Mouse (Mus musculus): ENCODE results near the gene Iapp.
"Not testable (repeated sequence)": the region's sequence is repeated elsewhere in the genome, so short reads cannot be mapped to it uniquely, and the experiment has no call there.

Iapp gene

DNA sequence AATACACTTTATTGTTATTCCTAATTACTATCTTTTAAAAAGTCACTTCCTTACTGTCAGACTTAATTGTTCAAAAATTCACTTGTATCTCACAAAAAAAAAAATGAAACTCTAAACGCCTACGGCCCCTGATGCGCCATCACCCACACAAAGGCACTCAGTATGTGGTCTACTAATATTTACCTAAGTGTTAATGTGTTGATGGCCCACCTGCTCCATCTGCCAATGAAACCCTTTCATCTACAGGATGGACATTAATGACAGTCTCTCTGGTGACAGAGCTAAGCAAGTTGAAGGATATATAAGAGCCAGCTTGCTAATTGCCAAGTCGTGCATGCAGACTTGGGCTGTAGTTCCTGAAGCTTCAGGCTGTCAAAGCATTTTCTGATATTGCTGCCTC, at the start of gene Iapp:
Gene Iapp, plus strand, starts transcription at position 326 of the 400 bp plus-strand sequence.
- DNase-seq (ENCODE audit: low read depth) = no peak

DNA sequence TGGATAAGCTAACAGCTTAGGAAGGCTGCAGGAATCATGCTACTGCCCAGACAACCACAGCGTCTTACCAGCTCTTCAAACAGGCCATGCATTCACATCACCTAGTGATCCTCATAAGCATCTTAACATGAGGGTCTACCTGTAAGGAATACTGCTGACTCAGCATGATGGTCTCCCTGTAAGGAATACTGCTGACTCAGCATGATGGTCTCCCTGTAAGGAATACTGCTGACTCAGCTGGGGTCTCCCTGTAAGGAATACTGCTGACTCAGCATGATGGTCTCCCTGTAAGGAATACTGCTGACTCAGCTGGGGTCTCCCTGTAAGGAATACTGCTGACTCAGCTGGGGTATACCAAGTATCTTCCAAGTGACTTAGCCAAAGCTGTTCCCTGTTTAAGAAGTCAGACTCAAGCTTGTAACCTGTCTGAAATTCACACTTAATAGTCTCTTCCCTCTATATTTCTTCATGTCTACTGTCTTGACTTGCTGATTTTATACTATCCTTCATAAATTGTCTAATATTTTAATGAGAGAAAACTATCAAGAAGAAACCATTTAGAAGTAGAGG, 47.4 kb upstream of the Iapp start:
- not testable (repeated sequence) for DNase-seq (ENCODE audit: low read depth)

DNA sequence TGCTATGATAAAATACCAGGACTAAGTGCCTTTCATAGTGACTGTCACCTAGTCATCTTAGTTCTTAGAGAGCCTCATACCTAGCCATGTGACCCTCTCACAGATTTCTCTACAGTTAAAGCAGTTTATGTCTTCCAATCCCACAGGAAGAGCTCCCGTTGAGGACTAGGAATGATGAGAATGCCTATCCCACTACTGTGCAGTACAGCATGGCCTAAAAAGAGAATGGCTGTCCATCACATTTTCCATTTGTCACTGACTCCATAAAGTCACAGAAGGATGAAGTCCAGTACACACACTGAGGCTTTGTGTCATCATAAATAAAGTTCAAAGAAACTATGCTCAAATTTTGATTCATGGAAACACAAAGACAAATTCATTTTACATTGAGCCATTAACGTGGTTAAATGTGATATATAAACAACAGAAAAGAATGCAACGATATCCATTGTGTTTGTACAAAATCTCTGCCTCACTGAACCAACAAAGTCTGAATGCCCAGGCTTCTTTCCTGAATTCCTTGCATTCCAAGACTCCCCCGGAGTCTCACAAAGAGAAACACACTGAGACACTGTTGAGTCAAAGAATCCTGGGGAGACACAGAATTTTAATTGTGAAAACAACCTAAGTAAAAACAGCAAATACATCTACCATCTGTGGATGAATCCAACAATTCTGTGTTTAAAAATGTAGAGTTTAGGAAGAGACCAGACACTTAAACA, 22.3 kb upstream of the Iapp start:
- no peak for DNase-seq (ENCODE audit: low read depth)

DNA sequence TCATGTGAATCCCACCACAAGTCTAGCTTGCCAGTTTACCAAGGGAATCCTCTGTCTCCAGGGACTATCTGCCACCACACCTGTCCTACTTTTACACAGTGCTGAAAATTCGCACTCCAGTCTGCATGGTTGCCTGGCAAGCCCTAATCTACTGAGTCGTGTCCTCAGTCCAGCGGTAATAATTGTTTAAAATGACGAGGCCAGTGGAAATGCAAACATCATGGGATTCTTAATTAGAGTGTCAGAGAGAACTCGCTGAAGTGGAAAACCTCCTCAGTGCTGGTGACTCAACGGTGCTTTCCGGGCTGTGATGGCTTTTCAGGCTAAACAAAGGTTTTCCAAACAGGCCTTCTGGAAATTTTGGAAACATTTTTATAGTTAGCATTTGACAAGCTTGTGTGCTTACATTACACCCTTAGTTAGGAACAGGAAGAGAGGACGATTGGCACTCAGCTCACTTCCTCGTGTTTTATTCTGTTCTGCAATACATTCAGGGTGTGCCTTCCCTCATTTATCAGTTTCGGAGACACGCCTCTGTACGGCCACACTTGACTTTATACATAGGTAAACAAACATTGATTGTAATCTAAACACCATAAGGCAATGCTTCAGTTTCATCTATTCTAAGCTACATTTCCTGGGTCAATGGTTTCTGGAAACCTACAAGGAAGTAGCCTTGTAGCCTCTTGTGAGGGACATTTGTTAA, 8.7 kb upstream of the Iapp start:
- DNase-seq (ENCODE audit: low read depth) = peak; percentile 58

DNA sequence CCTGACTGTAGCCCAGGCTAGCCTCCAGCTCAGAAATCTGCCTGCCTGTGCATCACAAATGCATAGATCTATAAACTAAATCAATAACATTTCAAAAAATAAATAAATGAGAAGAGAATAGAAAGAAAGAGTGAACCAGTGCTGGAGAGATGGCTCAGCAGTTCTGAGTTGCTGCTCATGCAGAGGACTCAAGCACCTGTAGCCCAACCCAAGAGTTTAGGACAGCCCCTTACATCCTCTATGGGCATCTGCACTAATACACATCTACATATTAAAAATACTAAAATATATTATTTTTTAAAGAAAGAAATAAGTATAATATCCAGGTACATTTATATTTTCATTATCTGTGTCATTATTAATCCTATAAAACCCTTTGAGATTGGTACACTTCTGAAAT, 6.9 kb downstream of the Iapp start:
- DNase-seq (ENCODE audit: low read depth) = no peak

DNA sequence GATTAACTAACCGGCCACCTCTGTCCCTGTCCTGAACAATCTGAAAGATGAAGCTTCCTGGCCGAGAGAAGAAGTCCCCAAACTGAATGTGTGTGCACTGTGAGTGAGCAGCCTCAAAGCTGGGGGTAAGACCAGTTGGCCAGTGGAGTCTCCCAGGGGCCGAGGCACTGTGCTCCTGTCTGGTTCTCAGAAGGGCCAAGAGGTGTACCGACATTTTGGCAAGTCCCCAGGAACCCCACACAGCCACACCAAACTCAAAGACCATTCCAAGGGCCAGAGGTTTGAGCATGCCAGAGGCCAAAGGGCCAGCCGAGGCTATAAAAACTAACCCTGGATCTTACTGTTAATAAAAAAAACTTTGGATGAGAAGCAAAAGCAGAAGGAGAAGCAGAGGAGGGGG, 16.1 kb downstream of the Iapp start:
- no peak for DNase-seq (ENCODE audit: low read depth)

DNA sequence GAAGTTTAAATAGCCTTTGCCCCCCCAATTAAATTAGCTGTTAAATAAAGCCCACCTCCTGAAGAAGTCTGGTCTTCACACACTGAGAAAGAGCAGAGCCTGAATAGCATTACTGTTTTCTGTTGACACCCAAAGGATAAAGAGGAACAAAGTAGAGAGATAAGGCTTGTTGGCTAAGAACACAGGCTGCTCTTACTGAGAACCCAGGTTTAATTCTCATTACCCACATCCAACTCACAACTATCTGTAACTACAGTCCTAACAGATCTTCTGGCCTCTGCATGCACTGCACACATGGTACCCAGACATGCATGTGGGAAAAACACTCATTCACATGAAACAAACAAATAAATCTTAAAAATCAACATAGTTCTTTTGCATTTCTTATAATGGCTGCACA, 18.9 kb downstream of the Iapp start:
- no peak for DNase-seq (ENCODE audit: low read depth)

DNA sequence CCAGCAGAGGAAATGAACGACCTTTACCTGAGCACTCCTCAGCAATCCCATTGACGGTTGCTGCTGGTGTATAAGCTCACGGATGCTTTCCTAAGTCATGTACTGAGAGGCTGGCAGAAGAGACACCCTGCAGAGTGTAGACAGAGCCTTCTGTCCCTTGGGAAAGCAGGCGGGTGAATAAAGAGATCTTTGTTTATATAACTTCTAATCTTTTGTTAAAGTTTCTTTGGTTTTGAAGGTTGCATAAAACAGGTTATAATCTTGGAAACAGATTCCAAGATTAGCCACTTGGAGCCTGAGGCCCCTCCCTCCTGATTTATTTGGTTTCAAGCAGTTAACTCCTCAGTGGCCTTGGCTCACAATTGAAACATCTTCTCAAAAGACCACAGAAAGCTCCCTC, 24.7 kb downstream of the Iapp start, which contains the start of gene Slco1a5:
Gene Slco1a5, minus strand, starts transcription at position 101 of the 400 bp plus-strand sequence.
- no peak for DNase-seq (ENCODE audit: low read depth)

DNA sequence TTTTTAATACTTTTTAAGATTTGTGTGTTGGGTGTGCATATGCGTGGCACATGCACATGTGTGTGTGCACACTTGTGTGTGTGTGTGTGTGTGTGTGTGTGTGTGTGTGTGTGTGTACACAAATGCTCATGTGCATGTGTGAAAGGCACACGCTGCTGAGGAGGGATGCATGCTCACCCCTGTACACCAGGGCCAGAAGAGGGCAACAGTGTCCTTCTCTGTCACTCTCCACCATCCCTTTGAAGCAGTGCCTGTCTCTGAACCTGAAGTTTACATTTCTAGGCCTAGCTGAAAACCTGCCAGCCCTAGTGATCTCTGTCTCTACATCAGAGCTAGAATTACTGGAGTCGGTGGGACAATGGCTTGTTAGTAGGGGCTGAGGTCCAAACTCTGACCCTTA, 28.4 kb downstream of the Iapp start:
- no peak for DNase-seq (ENCODE audit: low read depth)

DNA sequence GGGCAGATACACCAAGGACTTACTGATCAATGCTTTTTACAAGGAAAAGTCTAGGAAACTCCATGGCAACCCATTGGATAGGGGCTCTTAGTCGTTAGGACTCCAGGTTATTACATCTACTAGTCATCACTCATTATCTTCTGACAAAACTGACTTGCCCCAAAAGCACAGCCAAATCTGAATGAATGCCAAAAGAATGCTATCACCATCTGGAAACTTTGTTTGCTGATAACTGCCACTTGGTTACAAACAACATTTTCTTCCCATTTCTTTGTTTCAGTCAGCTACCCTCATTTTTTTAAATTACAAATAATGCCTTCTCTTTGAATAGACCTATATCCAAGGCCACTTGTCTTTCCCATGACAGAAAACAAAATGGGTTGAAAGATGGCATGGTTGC, 31.0 kb downstream of the Iapp start:
- no peak for DNase-seq (ENCODE audit: low read depth)

DNA sequence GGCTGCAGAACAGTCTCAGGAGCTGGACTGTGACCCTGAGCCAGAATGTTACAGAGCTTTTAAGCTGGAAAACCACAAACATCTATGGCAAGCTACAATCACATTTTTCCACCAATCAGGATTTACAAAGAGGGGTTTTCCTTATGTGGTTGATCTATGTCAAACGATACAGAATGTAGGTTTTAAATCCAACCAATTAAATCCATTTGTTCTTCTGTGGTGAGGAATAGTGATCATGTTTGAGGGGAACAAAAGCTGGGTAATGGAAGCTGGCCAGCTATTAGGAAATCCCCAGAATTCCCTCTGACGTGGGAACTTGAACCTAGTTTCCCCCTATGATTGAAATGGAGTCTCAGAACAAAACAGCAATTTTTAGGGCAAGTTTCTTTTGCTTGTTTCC, 40.7 kb downstream of the Iapp start:
- DNase-seq (ENCODE audit: low read depth) = no peak

DNA sequence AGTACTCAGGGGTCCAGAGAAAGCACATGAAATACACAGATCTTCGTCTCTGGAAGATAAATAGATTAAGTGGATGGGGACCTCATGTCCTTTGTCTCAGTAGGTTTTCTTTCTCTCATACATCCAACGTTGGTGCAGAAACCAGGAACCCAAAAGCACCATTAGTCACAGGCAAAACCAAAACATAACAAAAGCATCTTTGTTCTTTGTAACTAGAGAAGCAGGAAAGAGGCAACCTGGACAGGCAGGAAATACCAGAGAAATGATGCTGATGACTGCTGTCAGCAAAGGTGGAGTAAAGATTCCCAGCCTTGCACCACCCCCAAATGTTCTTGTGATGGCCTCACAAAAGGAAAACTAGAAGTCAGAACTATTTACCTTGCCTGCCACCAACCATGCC, 41.4 kb downstream of the Iapp start:
- DNase-seq (ENCODE audit: low read depth) = peak; percentile 29

DNA sequence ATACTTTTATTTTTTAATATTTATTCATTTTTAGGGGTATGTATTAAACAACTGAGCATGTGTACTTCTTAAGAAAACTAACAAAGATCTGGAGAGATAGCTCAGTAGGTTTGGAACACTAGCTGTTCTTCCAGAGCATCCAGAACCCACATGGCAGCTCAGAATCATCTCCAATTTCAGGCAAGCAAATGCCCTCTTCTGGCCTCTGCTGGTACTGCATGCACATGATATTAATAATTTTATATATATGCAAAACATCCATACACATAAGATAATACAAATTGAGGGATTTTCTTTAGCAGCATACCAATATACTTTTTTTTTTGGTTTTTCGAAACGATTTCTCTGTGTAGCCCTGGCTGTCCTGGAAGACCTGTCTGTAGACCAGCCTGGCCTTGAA, 45.3 kb downstream of the Iapp start:
- DNase-seq (ENCODE audit: low read depth) = peak; percentile 85

DNA sequence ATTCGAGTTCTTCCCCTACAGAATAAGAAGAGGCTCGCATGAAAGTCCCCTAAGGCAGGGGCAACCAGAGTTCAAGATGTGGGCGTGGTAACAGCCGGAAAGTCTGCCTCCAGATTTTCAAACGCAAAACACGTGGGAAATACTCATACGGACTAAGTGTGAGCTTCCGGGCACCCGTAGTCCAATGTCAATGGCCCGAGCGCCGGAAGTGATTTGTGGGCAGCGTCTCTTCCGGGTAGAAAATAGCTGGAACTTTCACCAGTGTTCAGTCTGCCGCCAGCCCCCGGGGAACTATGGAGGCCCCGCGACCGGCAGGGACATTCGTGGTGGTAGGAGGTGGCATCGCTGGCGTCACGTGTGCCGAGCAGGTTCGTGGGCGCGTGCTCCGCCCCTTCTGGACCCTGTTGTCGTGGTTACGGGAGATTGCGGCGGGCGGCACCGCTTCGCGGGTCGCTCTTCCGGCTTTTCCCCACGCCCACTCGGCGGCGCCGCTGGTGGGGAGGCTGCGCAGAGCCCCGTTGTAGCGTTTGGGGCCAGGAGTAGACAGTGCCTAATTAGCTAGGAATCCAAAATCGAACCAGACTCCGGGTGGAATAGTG, 47.3 kb downstream of the Iapp start, which contains the start of gene Pyroxd1:
Gene Pyroxd1, plus strand, starts transcription at position 215 of the 599 bp plus-strand sequence.
- DNase-seq (ENCODE audit: low read depth) = peak; percentile 94

DNA sequence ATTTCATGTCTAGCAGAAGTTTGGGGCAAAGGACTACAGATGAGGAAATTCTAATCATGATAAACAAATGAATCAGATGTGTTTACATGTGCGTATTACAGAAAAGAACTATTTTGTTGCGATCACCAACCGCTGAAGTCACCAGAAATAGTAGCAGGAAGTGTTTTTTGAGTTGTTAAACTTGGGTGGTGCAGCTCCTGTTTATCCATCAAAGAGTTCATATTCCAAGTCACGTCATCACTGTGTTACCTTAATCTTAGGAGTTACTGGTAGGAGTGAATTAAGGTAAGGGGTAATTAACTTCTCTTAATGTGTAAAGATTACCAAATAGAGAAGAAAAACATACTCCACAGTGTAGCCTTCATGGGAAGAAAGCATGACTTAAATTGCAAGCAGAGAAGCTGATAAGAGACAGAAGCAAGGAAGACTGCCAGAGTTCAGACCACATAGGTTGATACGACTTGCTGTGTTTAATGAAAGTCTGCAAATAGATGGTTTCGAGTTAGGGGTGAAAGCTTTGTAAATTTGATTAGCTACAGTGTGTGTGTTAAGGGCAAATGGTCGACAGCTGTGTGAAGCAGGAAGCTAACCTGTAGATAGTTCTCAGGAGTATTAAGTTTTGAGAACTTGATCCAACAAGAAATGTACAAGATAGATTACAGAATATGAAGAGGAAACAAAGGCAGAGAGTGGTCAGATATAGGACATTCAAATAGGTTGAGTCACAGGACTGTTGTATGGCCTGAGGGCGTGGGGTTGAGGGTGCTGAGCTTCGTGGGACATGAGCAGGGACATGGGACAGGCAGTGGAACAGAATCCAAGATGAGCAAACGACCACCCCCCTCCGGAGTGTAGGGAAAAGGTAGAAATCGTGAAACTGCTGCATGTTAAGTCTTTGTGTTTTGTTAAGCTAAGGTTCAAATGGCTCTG, 48.2 kb downstream of the Iapp start:
- DNase-seq (ENCODE audit: low read depth) = no peak

DNA sequence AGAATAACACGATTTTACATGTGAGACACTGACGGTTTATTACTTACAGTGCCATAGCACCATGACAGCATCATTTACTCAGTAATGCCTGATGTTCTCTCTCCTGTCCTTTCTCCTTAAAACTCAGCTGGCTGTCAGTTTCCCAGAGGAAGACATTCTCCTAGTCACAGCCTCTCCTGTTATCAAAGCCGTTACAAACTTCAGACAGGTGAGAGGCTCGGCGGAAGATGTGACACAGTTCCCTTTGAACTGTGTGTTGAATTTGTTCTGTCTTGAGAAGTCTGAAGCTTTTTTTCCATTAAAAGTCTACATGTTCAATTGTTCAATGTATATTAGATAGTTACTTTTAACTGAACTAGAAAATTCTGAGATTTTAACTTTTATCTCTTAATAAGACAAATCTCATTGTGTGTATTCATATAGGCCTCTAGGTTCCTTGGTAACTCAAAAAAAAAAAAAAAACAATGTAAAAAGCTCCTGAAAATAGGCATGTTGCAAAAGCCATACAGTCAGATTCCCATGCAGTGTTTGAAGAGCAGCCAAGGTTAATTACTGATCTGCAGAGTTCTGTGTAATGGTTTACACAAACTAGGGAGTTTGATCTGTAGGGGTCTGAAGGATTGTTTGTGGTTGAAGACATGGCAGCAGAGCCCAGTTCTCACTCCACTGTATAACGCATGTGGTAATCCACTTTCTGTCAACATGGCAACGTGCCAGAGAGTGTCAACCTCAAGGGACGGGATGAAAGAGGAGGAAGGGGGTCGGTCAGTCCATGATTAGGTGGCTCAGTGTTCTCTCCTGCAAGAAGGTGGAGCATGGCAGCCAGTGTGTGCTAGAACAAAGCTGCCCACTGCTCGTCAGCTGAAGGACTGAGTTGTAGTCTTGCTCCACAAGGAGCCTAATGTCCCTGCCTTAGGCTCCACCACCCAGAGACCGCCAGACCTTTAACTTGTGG, 49.5 kb downstream of the Iapp start:
- DNase-seq (ENCODE audit: low read depth) = no peak

DNA sequence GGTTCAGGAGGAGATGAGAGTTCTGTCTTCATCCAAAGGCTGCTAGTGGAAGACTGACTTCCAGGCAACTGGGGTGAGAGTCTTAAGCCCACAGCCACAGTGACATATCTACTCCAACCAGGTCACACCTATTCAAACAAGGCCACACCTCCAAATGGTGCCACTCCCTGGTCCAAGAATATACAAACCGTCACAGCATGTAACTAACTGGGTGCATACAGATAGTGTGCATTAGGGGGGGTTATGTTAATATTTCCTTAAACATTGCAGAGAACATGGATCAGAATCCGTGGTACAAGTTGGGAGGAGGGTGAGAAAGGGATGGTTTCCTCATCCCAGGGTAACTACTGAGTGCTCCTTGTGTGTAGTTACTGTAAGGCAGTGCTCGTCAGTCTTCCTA, 53.9 kb downstream of the Iapp start:
- not testable (repeated sequence) for DNase-seq (ENCODE audit: low read depth)

All from NIH3T3 (cell line).